Mouse (Mus musculus) gastrocnemius, adult 8-10 months (tissue): ENCODE data around the gene Mmp7. TPM values are rescaled to one million over a fixed set of nuclear protein-coding genes. Genes with fewer than 3 reads are reported as not detected.

Experiments
- DNase-seq, 2 experiments: peaks; one replicate each; pipeline ENCODE4 v3.0.0; 2022; ENCODE audit warnings: low spot score in 2 of 2
- total RNA-seq, 4 experiments: library from RNA; stranded (reverse); gene quantifications; 2 replicates each; pipeline ENCODE4 v1.2.4; 2022

The Mmp7 gene
- not detected for total RNA-seq

DNA sequence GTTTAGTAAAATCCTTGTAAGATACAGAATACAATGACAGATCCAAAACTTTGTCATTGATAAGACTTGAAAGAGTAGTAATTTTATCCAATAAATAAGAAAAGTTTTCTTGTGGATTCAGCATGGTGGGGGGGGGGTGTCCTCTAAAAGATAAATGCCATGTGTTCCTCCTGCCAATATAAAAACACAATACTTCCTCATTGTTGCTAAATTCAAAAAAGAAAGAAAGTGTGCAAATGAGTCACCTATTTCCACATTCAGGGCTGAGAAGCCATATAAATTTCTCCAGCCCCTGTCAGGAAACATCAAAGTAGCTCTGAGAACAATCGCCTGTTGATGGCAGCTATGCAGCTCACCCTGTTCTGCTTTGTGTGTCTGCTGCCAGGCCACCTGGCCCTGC, at the start of gene Mmp7:
Gene Mmp7, plus strand, starts transcription at position 301 of the 400 bp plus-strand sequence.
- DNase-seq, result no peak

- DNase-seq, result no peak
These were observed 44.0 kb upstream of the Mmp7 start for GRCm38 (mm10) chr9:7647901-7648300.

DNA sequence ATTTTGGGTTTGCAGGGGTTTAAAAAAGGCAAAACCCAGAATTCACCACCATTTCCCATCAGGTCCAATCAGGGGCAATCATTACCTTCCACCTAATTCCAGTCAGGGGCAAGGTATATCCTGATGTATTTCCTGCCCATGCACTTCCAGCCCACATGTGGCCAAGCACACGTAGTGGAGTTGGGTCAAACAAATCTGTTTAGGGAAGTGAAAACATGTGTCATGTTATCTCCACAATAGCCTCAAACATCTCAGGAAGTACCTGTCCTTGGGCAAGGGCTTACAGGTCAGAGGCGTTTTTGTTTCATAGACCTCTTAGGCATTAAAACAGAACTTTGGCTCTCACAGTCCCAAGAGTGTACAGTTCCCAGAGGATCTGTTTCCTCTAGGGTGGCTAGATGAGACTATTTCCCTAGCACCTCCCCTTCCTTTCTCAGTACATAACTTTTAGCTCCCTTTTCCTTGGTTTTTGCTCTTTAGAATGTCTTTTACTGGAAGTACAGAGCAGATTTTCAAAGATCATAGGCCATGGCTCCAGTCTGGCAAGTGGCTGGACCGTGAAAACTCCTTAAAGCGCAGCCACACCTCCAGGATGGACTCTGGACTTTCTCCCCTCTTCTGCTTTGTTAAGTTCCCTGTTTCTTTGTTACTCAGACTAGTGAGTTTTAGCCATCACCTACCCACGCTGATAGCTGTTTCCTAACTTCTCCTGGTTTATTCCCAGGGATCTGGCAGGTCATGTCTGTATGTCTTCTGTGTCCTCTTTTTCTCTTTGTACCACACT, 41.3 kb upstream of the Mmp7 start:
- DNase-seq, result no peak

GRCm38 (mm10) chr9:7652351-7653085, 39.4 kb upstream of the Mmp7 start:
- no peak for DNase-seq

GRCm38 (mm10) chr9:7657946-7658345, 33.9 kb upstream of the Mmp7 start:
- no peak for DNase-seq

DNA sequence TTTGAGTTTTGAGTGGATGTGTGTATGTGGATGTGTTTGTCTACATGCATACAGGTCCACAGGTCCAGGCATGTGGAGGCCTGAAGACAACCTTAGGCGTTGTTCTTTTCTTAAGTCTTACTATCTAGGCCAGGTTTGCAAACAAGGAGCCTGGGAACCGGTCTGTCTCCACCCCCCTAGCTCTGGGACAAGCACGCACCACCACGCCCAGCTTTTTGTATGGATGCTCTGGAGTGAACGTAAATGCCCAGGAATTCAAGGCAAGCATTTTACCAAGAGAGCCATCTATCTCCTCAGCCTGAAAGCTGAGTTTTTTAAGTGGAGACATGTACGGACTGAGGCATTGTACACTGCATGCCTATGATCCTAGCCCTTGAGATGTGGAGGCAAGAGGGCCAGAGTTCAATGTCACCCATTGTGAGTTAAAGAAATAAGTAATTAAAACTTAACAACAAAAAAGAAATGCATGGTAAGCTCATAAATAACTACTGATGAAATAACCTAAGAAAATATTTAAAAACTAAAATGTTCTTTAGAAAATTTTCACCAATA, 32.3 kb upstream of the Mmp7 start:
- DNase-seq, result no peak

DNA sequence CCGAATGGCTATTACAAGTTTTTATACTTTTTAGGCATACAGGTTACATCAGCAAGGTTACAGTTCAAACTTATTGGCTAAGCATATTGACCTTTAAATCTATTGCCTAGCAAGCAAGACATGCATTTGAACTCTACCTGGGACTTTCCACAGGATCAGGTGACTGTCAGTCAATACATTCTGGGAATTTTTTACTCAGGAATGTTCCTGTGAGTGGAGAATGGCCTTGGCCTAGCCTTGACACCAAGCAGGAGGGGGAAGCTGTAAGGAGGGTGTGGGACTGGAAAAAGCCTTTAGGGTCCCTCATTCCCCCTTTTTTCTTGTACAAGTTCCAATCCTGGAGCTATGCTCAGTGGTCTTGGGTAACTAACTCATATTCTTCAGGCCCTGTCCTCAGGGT, 30.5 kb upstream of the Mmp7 start:
- no peak for DNase-seq

GRCm38 (mm10) chr9:7669674-7670073, 22.2 kb upstream of the Mmp7 start:
- DNase-seq, result no peak

DNA sequence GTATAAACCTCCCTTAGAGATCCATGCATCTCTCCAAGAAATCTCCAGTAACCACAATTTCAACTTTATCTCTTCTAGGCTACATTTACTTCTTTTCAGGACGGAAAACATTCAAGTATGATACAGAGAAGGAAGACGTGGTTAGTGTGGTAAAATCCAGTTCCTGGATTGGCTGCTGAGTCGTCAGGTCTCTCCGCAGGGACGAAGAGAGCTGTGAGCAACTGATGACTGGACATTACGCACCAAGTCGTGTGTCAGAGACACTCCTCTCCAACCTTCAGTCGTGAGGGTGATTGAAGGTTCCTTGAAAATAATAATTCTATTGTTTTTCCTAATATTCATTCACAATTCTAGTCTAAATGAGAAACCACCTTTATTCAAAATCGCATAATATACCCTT, 18.9 kb upstream of the Mmp7 start:
- no peak for DNase-seq

DNA sequence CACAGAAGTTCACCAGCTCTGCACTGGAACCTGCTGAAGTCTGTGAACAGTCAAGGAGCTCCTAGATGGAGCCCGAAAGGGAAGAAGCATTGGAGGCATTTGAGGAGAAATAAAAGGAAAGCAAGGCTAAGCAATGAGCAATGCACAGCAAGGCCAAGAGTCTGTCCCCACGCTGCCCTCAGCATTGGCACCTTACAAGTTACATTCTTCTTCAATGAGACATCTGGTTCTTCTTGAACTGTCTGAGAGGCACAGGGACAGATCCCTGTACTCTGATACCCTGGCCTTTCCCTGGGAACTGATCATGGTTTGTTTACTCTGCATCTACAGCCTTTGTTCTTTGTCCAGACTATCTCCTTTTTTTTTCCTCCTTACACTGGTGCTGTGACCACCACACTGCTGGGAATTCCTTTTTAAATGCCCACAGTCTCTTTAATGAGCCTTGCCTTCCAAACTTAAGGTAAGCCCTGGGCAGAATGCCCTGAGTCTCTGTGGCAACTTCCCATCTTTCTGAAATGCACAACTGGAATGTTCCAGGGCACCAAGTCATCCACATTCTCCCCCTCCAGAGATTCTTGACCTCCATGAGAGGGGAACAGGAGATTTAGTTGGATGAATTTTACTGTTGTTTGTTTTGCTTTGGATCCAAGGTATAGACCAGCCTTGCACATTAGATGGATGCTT, 13.6 kb upstream of the Mmp7 start:
- no peak for DNase-seq

DNA sequence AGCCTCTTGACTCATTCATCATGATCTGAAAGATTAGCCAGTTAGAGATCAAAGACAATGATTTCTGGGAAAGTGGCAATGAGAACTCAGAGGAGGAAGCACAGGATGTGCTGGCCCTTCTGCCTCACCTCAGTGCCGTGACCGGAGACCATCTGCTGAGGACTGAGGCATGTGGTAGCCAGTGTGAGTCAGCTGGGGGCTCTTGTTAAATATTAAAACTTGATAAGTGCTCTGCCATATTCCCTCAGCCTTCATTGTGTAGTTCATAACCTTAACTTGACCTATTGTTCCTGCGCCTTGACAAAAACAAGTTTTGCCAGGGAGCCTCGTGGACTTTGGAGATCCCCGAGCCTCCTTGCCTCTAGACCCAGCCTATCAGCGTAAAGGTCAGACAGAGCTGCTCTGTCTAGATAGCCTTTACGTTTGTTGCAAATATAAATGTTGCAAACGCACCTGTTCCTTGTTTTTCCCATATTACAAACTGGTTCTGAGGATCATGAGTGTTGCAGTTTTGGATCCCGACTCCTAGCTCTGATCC, 9.7 kb upstream of the Mmp7 start:
- no peak for DNase-seq

GRCm38 (mm10) chr9:7686024-7686423, 5.9 kb upstream of the Mmp7 start:
- DNase-seq, result no peak

- no peak for DNase-seq
These were observed 2.1 kb upstream of the Mmp7 start for GRCm38 (mm10) chr9:7689799-7690198.

- DNase-seq, result no peak
These were observed 2.1 kb downstream of the Mmp7 start for GRCm38 (mm10) chr9:7693961-7694360.

- no peak for DNase-seq
These were observed 3.8 kb downstream of the Mmp7 start for GRCm38 (mm10) chr9:7695646-7696045.

- DNase-seq, result no peak
These were observed 16.8 kb downstream of the Mmp7 start for GRCm38 (mm10) chr9:7708698-7709097.

GRCm38 (mm10) chr9:7711196-7711595, 19.3 kb downstream of the Mmp7 start:
- DNase-seq, result no peak

DNA sequence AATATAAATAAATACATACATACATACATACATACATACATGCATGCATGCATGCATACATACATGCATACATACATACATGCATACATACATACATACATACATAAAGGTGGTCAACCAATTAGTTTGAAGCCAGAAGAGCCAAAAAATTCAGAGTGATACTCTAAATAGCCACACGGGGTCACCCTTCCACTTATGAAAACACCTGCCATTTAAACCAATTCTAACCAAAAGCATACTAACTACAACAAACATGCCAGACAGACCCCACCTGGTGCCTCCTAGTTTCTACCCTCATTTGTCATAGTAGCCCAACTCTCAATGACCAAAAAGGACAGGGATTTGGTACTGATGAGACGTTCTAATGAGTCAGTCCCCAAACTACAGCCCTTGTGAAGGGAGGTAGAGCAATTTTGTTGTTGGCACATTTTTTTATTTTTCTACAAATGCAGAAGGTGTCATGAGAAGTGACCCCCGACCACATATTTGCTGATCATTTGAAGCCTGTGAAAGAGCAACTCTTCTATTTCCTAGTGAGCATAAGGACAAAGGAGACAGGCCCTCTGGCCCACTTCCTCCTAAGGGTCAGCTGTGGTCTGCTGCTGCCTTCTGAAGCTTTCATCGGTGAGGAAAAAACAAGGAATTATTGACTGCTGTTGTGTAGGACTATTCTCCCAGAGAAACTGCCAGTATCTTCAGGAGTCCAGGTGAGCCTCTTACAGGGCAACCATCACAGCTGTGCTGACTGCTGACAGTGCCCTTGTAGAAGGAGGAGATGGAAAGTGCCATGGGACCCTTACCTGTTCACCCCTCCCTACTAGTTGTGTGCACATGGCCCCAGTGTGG, 22.4 kb downstream of the Mmp7 start:
- no peak for DNase-seq

GRCm38 (mm10) chr9:7714908-7715175, 23.0 kb downstream of the Mmp7 start:
- no peak for DNase-seq

DNA sequence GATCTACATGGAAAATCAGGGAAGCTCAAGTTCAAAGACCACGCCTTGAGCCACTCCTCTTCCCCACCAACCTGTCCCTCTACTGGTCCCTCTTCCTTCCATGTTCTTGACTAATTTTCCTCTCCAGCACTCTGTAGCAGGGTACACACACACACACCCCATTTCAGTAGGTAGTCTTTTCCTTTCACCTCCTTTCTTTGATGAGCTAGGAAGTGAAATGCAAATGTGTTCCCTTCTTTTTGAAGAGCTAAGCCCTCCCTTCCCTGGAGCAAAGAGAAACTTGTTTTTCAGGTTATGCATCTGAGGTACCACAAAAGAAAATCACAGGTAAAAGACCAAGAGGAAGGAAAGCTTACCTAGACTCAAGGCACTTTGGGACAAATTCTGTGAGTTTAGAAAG, 29.7 kb downstream of the Mmp7 start:
- no peak for DNase-seq

GRCm38 (mm10) chr9:7728997-7729396, 37.1 kb downstream of the Mmp7 start:
- DNase-seq, result no peak
